Mouse (Mus musculus): Measurements from ENCODE around the gene Slc17a6.

Gene Slc17a6

GRCm38 (mm10) chr7:51621694-51622145 lies at the start of gene Slc17a6:
TSS of gene Slc17a6 (plus strand) at chr7:51622006.
- no peak for DNase-seq (ENCODE audit: low read depth, low spot score)

- DNase-seq (ENCODE audit: low read depth, low spot score), result no peak
These were observed 21.8 kb upstream of the Slc17a6 start for GRCm38 (mm10) chr7:51600021-51600420.

GRCm38 (mm10) chr7:51603741-51604140 lies 18.1 kb upstream of the Slc17a6 start:
- DNase-seq (ENCODE audit: low read depth, low spot score), result no peak

- DNase-seq (ENCODE audit: low read depth, low spot score), result no peak
These were observed 7.4 kb upstream of the Slc17a6 start for GRCm38 (mm10) chr7:51614404-51614803.

GRCm38 (mm10) chr7:51617941-51618340 lies 3.9 kb upstream of the Slc17a6 start:
- DNase-seq (ENCODE audit: low read depth, low spot score), result no peak

- DNase-seq (ENCODE audit: low read depth, low spot score), result no peak
These were observed 3.4 kb upstream of the Slc17a6 start for GRCm38 (mm10) chr7:51618412-51618811.

GRCm38 (mm10) chr7:51619977-51620376 lies 1.8 kb upstream of the Slc17a6 start:
- DNase-seq (ENCODE audit: low read depth, low spot score), result no peak

GRCm38 (mm10) chr7:51622196-51622595 lies 390 bp downstream of the Slc17a6 start:
- no peak for DNase-seq (ENCODE audit: low read depth, low spot score)

GRCm38 (mm10) chr7:51622666-51623065 lies 860 bp downstream of the Slc17a6 start:
- DNase-seq (ENCODE audit: low read depth, low spot score), result no peak

- no peak for DNase-seq (ENCODE audit: low read depth, low spot score)
These were observed 2.6 kb downstream of the Slc17a6 start for GRCm38 (mm10) chr7:51624336-51624897.

GRCm38 (mm10) chr7:51625161-51625560 lies 3.4 kb downstream of the Slc17a6 start:
- DNase-seq (ENCODE audit: low read depth, low spot score), result no peak

GRCm38 (mm10) chr7:51625591-51626255 lies 3.9 kb downstream of the Slc17a6 start:
- DNase-seq (ENCODE audit: low read depth, low spot score), result no peak

- no peak for DNase-seq (ENCODE audit: low read depth, low spot score)
These were observed 4.7 kb downstream of the Slc17a6 start for GRCm38 (mm10) chr7:51626451-51627000.

GRCm38 (mm10) chr7:51627001-51627631 lies 5.3 kb downstream of the Slc17a6 start:
- no peak for DNase-seq (ENCODE audit: low read depth, low spot score)

- no peak for DNase-seq (ENCODE audit: low read depth, low spot score)
These were observed 5.9 kb downstream of the Slc17a6 start for GRCm38 (mm10) chr7:51627666-51628065.

GRCm38 (mm10) chr7:51628349-51628748 lies 6.5 kb downstream of the Slc17a6 start:
- DNase-seq (ENCODE audit: low read depth, low spot score), result no peak

- no peak for DNase-seq (ENCODE audit: low read depth, low spot score)
These were observed 7.4 kb downstream of the Slc17a6 start for GRCm38 (mm10) chr7:51629206-51629605.

GRCm38 (mm10) chr7:51631171-51631570 lies 9.4 kb downstream of the Slc17a6 start:
- no peak for DNase-seq (ENCODE audit: low read depth, low spot score)

GRCm38 (mm10) chr7:51632543-51633229 lies 10.9 kb downstream of the Slc17a6 start:
- DNase-seq (ENCODE audit: low read depth, low spot score), result no peak

GRCm38 (mm10) chr7:51633230-51633844 lies 11.5 kb downstream of the Slc17a6 start:
- DNase-seq (ENCODE audit: low read depth, low spot score), result no peak

GRCm38 (mm10) chr7:51657152-51657551 lies 35.3 kb downstream of the Slc17a6 start:
- DNase-seq (ENCODE audit: low read depth, low spot score), result no peak

GRCm38 (mm10) chr7:51662441-51662840 lies 40.6 kb downstream of the Slc17a6 start:
- no peak for DNase-seq (ENCODE audit: low read depth, low spot score)
